Mouse (Mus musculus) MEL (cell line): ENCODE data around the gene Gpx5. TPM values are rescaled to one million over a fixed set of nuclear protein-coding genes. Genes with fewer than 3 reads are reported as not detected.
A peak's percentile ranks its signal among the peaks of the same experiment; 100 is the strongest.

Experiments
- DNase-seq: peaks from one replicate; pipeline ENCODE4 v3.0.0; 2011; ENCODE audit warnings: low read depth, low spot score
- H3K27ac ChIP-seq: 2 replicates; pipeline ENCODE4 v1.5.1; 2012; ENCODE audit warnings: low read depth, mild to moderate bottlenecking, control low read depth, low read length, moderate library complexity; ENCODE audit not compliant: control insufficient read depth
- H3K27me3 ChIP-seq, 2 experiments: fragments of 150-350 bp in 1 of 2; sonication (generic) in 1 of 2; 2 replicates each; pipeline ENCODE4 v1.6.1; 2012; ENCODE audit warnings: low read length in 2 of 2, mild to moderate bottlenecking in 2 of 2, improper control_type of control experiment in 1 of 2, moderate library complexity in 1 of 2; ENCODE audit not compliant: insufficient read depth in 2 of 2, control insufficient read depth in 1 of 2
- H3K36me3 ChIP-seq, 2 experiments: 2 replicates each; pipeline ENCODE4 v1.6.1; 2012 to 2014; ENCODE audit warnings: low read length in 2 of 2, improper control_type of control experiment in 1 of 2, inconsistent platforms in 1 of 2, mild to moderate bottlenecking in 1 of 2; ENCODE audit not compliant: insufficient read depth in 2 of 2, control insufficient read depth in 1 of 2
- H3K4me1 ChIP-seq, 2 experiments: fragments of 150-350 bp in 1 of 2; sonication (generic) in 1 of 2; 2 replicates each; pipeline ENCODE4 v1.6.1; 2012; ENCODE audit warnings: low read length in 2 of 2, improper control_type of control experiment in 1 of 2, mild to moderate bottlenecking in 1 of 2; ENCODE audit not compliant: insufficient read depth in 2 of 2, control insufficient read depth in 1 of 2
- H3K4me3 ChIP-seq, 2 experiments: fragments of 150-350 bp in 1 of 2; sonication (generic) in 1 of 2; 2 replicates each; pipeline ENCODE4 v1.5.1; 2012; ENCODE audit warnings: low read depth in 2 of 2, low read length in 2 of 2, mild to moderate bottlenecking in 2 of 2, moderate library complexity in 2 of 2, control low read depth in 1 of 2, improper control_type of control experiment in 1 of 2; ENCODE audit not compliant: control insufficient read depth in 1 of 2, insufficient read depth in 1 of 2
- H3K79me2 ChIP-seq: 2 replicates; pipeline ENCODE4 v1.6.1; 2012; ENCODE audit warnings: mild to moderate bottlenecking, low read length, moderate library complexity; ENCODE audit not compliant: control insufficient read depth, poor library complexity, insufficient read depth
- H3K9ac ChIP-seq: 2 replicates; pipeline ENCODE4 v1.6.1; 2012; ENCODE audit warnings: low read depth, mild to moderate bottlenecking, control low read depth, low read length, moderate library complexity; ENCODE audit not compliant: control insufficient read depth, poor library complexity, severe bottlenecking
- H3K9me3 ChIP-seq: fragments of 150-350 bp; sonication (generic); replicated peaks from 2 replicates; pipeline ENCODE4 v1.6.1; 2012; ENCODE audit warnings: mild to moderate bottlenecking, low read length, improper control_type of control experiment, moderate library complexity; ENCODE audit not compliant: insufficient read depth
- BHLHE40 ChIP-seq: IDR thresholded peaks from 2 replicates; pipeline ENCODE4 v1.6.1; 2012; ENCODE audit warnings: low read depth, mild to moderate bottlenecking, inconsistent platforms, low read length, improper control_type of control experiment, borderline replicate concordance
- CHD1 ChIP-seq: IDR thresholded peaks from 2 replicates; pipeline ENCODE4 v1.6.1; 2012; ENCODE audit warnings: low read depth, mild to moderate bottlenecking, inconsistent platforms, low read length, improper control_type of control experiment
- CTCF ChIP-seq, 3 experiments: IDR thresholded peaks in 2 of 3; conservative IDR thresholded peaks in 1 of 3; 2 replicates each; pipeline ENCODE4 v1.5.1; 2011 to 2012; ENCODE audit warnings: low read length in 3 of 3, low read depth in 2 of 3, mild to moderate bottlenecking in 2 of 3, improper control_type of control experiment in 1 of 3, inconsistent platforms in 1 of 3, mixed read lengths in 1 of 3, moderate library complexity in 1 of 3; ENCODE audit not compliant: control insufficient read depth in 1 of 3, insufficient read depth in 1 of 3, poor library complexity in 1 of 3, severe bottlenecking in 1 of 3
- HCFC1 ChIP-seq: IDR thresholded peaks from 2 replicates; pipeline ENCODE4 v1.6.1; 2012; ENCODE audit warnings: low read depth, mild to moderate bottlenecking, inconsistent platforms, low read length, improper control_type of control experiment, moderate library complexity
- MXI1 ChIP-seq: IDR thresholded peaks from 2 replicates; pipeline ENCODE4 v1.6.1; 2011; ENCODE audit warnings: mild to moderate bottlenecking, low read depth, low read length, improper control_type of control experiment
- NELFE ChIP-seq: IDR thresholded peaks from 2 replicates; pipeline ENCODE4 v1.6.1; 2011; ENCODE audit warnings: low read depth, low read length, improper control_type of control experiment
- POLR2AphosphoS5 ChIP-seq: IDR thresholded peaks from 2 replicates; pipeline ENCODE4 v1.6.1; 2012; ENCODE audit warnings: low read depth, borderline replicate concordance, mild to moderate bottlenecking, inconsistent platforms, low read length, moderate library complexity, mixed read lengths
- RAD21 ChIP-seq: IDR thresholded peaks from 2 replicates; pipeline ENCODE4 v1.6.1; 2011; ENCODE audit warnings: mild to moderate bottlenecking, low read depth, low read length, improper control_type of control experiment
- RCOR1 ChIP-seq: IDR thresholded peaks from 2 replicates; pipeline ENCODE4 v1.6.1; 2012; ENCODE audit warnings: low read depth, mild to moderate bottlenecking, inconsistent platforms, low read length, improper control_type of control experiment
- SMC3 ChIP-seq: IDR thresholded peaks from 2 replicates; pipeline ENCODE4 v1.6.1; 2011; ENCODE audit warnings: low read depth, low read length, improper control_type of control experiment
- TBP ChIP-seq: IDR thresholded peaks from 2 replicates; pipeline ENCODE4 v1.8.0; 2011; ENCODE audit warnings: low read depth, low read length, improper control_type of control experiment
- TCF12 ChIP-seq: IDR thresholded peaks from 2 replicates; pipeline ENCODE4 v1.6.1; 2014; ENCODE audit warnings: low read depth, mild to moderate bottlenecking, inconsistent platforms, low read length, improper control_type of control experiment, moderate library complexity
- UBTF ChIP-seq: IDR thresholded peaks from 2 replicates; pipeline ENCODE4 v1.6.1; 2012; ENCODE audit warnings: low read depth, mild to moderate bottlenecking, inconsistent platforms, low read length, improper control_type of control experiment, moderate library complexity, borderline replicate concordance; ENCODE audit not compliant: insufficient read depth
- USF1 ChIP-seq: IDR thresholded peaks from 2 replicates; pipeline ENCODE4 v1.6.1; 2014; ENCODE audit warnings: low read depth, mild to moderate bottlenecking, inconsistent platforms, low read length, improper control_type of control experiment, moderate library complexity
- USF2 ChIP-seq, 2 experiments: IDR thresholded peaks; 2 replicates each; pipeline ENCODE4 v1.6.1; 2011 to 2012; ENCODE audit warnings: improper control_type of control experiment in 2 of 2, low read length in 2 of 2, borderline replicate concordance in 1 of 2, inconsistent platforms in 1 of 2, low read depth in 1 of 2, mild to moderate bottlenecking in 1 of 2; ENCODE audit not compliant: insufficient read depth in 1 of 2
- ZKSCAN1 ChIP-seq: IDR thresholded peaks from 2 replicates; pipeline ENCODE4 v1.6.1; 2012; ENCODE audit warnings: low read depth, mild to moderate bottlenecking, inconsistent platforms, low read length, improper control_type of control experiment, moderate library complexity
- ZMIZ1 ChIP-seq: IDR thresholded peaks from 2 replicates; pipeline ENCODE4 v1.6.1; 2012; ENCODE audit warnings: low read depth, mild to moderate bottlenecking, inconsistent platforms, low read length, improper control_type of control experiment, moderate library complexity
- polyA plus RNA-seq, 2 experiments: library from polyadenylated mRNA; stranded (reverse) in 1 of 2; unstranded in 1 of 2; fragments of >175 nt in 1 of 2; fragments of >200 nt in 1 of 2; gene quantifications; 2 replicates each; pipeline versions ENCODE4 v1.2.1 to v1.2.4; 2012; ENCODE audit warnings: low replicate concordance in 2 of 2, low read depth in 1 of 2; ENCODE audit not compliant: insufficient read length in 2 of 2, insufficient read depth in 1 of 2, missing spikeins in 1 of 2
- total RNA-seq: library from RNA; depleted of rRNA; stranded (reverse); fragments of 300-350 nt; gene quantifications from 2 replicates; pipeline ENCODE4 v1.2.3, GENCODE M21; 2012

Gpx5 gene
- total and polyA plus RNA-seq, 3 experiments = not detected

- no peak for TF ChIP-seq HCFC1
- TF ChIP-seq UBTF = no peak
Observed at GRCm38 (mm10) chr13:21326657-21327211, 34.2 kb upstream of the Gpx5 start (continued).

- H3K27me3 ChIP-seq = no peaks in the 10 kb centered on the region
- no peak overlapping the region for H3K27ac ChIP-seq
- TF ChIP-seq BHLHE40 (no peak), RAD21 (peak; percentile 44), ZKSCAN1 (no peak), POLR2AphosphoS5 (no peak), SMC3 (peak; percentile 64), RCOR1 (peak; percentile 72), CHD1 (no peak), CTCF (IDR thresholded peaks at IDR 0.05 in 2 of 3, conservative IDR thresholded peaks at IDR 0.05 in 1 of 3; ENCODE audit: control insufficient read depth in 1 of 3, insufficient read depth in 1 of 3, low read depth in 2 of 3, low read length in 3 of 3, poor library complexity in 1 of 3, severe bottlenecking in 1 of 3) (peak; percentile 26 to 63 (median 57); a peak in 5 of 6 replicates)
- H3K4me1 ChIP-seq = peaks cover 0 to 8% of the 10 kb centered on the region in 2 experiments; a peak in 2 of 4 replicates
- H3K79me2 ChIP-seq = no peaks in the 10 kb centered on the region
- peaks cover 0 to 9% of the 10 kb centered on the region in 2 experiments; a peak in 2 of 4 replicates for H3K36me3 ChIP-seq
- no peaks in the 10 kb centered on the region for H3K9me3 ChIP-seq
- no peak overlapping the region for H3K9ac ChIP-seq
- no peak overlapping the region for H3K4me3 ChIP-seq
- peak; percentile 67 for DNase-seq
Observed at GRCm38 (mm10) chr13:21326191-21326590, 33.7 kb upstream of the Gpx5 start.

GRCm38 (mm10) chr13:21323405-21323804 is 30.9 kb upstream of the Gpx5 start:
- Histone ChIP-seq H3K27ac (no peak overlapping the region), H3K36me3 (peaks cover 0 to 9% of the 10 kb centered on the region in 2 experiments; a peak in 2 of 4 replicates), H3K9me3 (no peaks in the 10 kb centered on the region), H3K4me1 (peaks cover 0 to 8% of the 10 kb centered on the region in 2 experiments; a peak in 2 of 4 replicates), H3K27me3 (no peaks in the 10 kb centered on the region), H3K79me2 (no peaks in the 10 kb centered on the region), H3K4me3 (peak overlapping the region; percentile 13 to 42), H3K9ac (peak overlapping the region; percentile 15; the same call in 1 of the 2 replicates)
- DNase-seq = peak; percentile 64
- TF ChIP-seq HCFC1 = no peak
- no peak for TF ChIP-seq CHD1
- TF ChIP-seq USF1 = no peak
- no peak for TF ChIP-seq ZMIZ1
- TF ChIP-seq MXI1 = no peak
- no peak for TF ChIP-seq TCF12
- no peak for TF ChIP-seq SMC3
- no peak for TF ChIP-seq TBP
- TF ChIP-seq USF2 (IDR thresholded peaks at IDR 0.05; ENCODE audit: borderline replicate concordance in 1 of 2, insufficient read depth in 1 of 2, low read depth in 1 of 2, low read length in 2 of 2) = no peak
- TF ChIP-seq NELFE = no peak
